Mouse (Mus musculus): ENCODE results near the gene Ddx43. TPM values are rescaled to one million over a fixed set of nuclear protein-coding genes. Genes with fewer than 3 reads are reported as not detected.
"Not testable (repeated sequence)": the region's sequence is repeated elsewhere in the genome, so short reads cannot be mapped to it uniquely, and the experiment has no call there.

Ddx43 gene
- polyA plus RNA-seq, 1 experiment from 2014 or later: 0.53 TPM

DNA sequence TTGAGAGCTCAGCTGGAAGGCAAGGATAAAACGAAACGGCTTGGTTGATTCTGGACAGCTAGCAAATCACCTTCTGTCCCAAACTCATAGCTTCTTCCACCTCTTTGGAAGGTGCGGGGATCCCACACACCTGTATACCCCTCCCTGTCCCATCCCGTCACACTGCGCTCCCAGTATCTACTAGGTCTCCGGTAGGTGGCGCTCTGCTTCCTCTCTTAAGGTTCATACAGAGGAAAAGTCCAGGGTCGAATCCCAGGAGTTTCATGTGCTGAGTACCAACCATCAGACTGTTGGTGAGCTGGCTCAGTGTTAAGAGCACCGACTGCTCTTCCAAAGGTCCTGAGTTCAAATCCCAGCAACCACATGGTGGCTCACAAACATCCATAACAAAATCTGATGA lies 37.5 kb upstream of the Ddx43 start:
- H3K4me2 ChIP-seq (ENCODE audit: low read length): no peak overlapping the region
- WGBS: 15% methylated on average over 9 of the region's 9 CpGs

DNA sequence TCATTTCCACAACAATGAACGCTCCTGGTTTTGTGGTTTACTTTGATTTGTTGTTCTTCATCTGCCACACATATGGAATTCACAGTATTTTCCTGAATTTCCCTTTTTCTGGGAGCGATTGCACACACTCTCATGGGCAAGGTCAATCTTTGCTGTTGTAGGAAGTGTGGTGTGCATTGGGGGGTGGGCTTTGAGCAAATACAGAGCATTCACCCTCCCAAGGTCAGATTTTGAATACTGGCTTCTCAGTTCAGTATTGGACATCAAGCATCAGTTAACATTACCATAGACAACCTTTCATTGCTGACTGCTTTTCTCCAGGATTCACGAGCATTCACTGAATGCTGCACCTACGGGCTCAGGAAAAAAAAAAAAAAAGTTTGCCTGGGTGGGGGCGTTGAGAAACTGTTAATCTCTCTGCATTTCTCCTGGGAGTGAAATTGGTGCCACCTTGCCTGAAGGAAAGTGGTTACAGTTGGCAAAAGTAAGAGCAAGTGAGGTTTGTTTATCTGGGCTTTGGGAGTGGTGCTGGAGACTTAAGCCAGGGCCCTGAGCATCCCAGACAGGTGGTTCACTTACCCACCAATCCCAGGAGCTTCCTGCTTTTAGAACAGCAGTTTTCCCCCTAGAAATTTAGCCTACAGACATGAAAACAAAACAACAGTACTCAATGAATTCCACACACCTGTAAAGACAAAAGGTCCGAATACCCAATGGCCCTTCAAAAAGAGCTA lies 35.7 kb upstream of the Ddx43 start:
- Histone ChIP-seq H3K4me1 (ENCODE audit: control insufficient read depth, insufficient read depth, low read length) (no peaks in the 10 kb centered on the region), H3K27ac (replicated peaks; ENCODE audit: low read depth, low read length) (no peak overlapping the region), H3K4me2 (ENCODE audit: low read length) (no peak overlapping the region), H3K36me3 (ENCODE audit: control insufficient read depth, insufficient read depth, low read length) (no peaks in the 10 kb centered on the region), H3K9ac (replicated peaks; ENCODE audit: low read length) (no peak overlapping the region), H3K9me3 (ENCODE audit: control insufficient read depth, low read length) (no peaks in the 10 kb centered on the region; the same call in 1 of the 2 replicates), H3K27me3 (ENCODE audit: control insufficient read depth, insufficient read depth, low read length) (no peaks in the 10 kb centered on the region), H3K4me3 (replicated peaks; ENCODE audit: low read depth, low read length) (no peak overlapping the region)
- ATAC-seq (ENCODE audit: low FRiP score, low TSS enrichment) (no peak), DNase-seq (no peak)
- WGBS: 80% methylated on average over 6 of the region's 6 CpGs

More for the DNA sequence above, 37.5 kb upstream of the Ddx43 start:
- Histone ChIP-seq H3K36me3 (ENCODE audit: control insufficient read depth, insufficient read depth, low read length) (no peaks in the 10 kb centered on the region), H3K9me3 (ENCODE audit: control insufficient read depth, low read length) (no peaks in the 10 kb centered on the region), H3K27me3 (ENCODE audit: control insufficient read depth, insufficient read depth, low read length) (no peaks in the 10 kb centered on the region), H3K9ac (replicated peaks; ENCODE audit: low read length) (no peak overlapping the region), H3K4me1 (ENCODE audit: control insufficient read depth, insufficient read depth, low read length) (no peaks in the 10 kb centered on the region), H3K27ac (replicated peaks; ENCODE audit: low read depth, low read length) (no peak overlapping the region), H3K4me3 (replicated peaks; ENCODE audit: low read depth, low read length) (no peak overlapping the region)
- DNase-seq (peak; percentile 81), ATAC-seq (ENCODE audit: low FRiP score, low TSS enrichment) (0 out of 2 replicates have a peak, but pooled peaks have one; percentile 43)

DNA sequence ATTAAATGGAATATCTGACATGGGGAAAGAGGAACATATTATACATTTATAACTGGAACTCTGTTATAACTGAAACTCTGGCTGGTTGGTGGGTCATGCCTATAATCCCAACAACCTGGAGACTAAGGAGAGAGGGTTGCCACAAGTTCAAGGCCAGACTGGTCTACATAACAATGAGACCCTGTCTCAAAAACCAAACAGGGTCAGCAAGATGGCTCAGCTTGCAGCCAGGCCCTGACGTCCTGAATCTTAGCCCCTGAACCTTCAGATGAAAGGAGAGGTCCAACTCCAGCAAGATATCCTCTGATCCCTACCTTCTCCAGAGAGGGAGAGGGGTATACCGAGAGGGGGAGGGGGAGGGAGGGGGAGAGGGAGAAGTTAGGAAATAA lies 35.1 kb upstream of the Ddx43 start:
- Histone ChIP-seq H3K4me3 (replicated peaks; ENCODE audit: low read depth, low read length) (no peak overlapping the region), H3K4me2 (ENCODE audit: low read length) (no peak overlapping the region), H3K27ac (replicated peaks; ENCODE audit: low read depth, low read length) (no peak overlapping the region), H3K27me3 (ENCODE audit: control insufficient read depth, insufficient read depth, low read length) (no peaks in the 10 kb centered on the region), H3K9ac (replicated peaks; ENCODE audit: low read length) (no peak overlapping the region), H3K4me1 (ENCODE audit: control insufficient read depth, insufficient read depth, low read length) (no peaks in the 10 kb centered on the region), H3K36me3 (ENCODE audit: control insufficient read depth, insufficient read depth, low read length) (no peaks in the 10 kb centered on the region), H3K9me3 (ENCODE audit: control insufficient read depth, low read length) (no peaks in the 10 kb centered on the region; the same call in 1 of the 2 replicates)
- 47% methylated on average over 2 of the region's 2 CpGs for WGBS
- DNase-seq (no peak), ATAC-seq (ENCODE audit: low FRiP score, low TSS enrichment) (no peak)

DNA sequence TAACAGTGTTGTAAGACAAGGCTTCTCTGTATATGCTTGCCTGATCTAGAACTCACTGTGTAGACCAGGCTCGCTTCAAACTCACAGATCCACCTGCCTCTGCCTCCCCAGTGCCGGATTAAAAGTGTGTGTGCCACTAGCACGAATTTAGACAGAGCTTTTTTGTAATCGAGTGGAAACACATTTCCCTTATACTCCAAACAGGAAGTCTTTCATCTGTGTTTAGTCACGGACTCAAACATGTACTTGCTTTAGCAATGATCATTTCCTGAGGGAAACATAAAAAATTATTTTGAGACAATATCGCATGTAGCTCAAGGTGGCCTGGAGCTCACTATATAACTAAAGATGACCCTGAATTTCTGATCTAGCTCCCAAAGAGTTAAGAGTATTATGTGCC lies 32.2 kb upstream of the Ddx43 start:
- DNase-seq: no peak
- no peak overlapping the region for H3K4me3 ChIP-seq (replicated peaks; ENCODE audit: low read depth, low read length)
- no peaks in the 10 kb centered on the region for H3K4me1 ChIP-seq (ENCODE audit: control insufficient read depth, insufficient read depth, low read length)
- H3K36me3 ChIP-seq (ENCODE audit: control insufficient read depth, insufficient read depth, low read length): no peaks in the 10 kb centered on the region
- ATAC-seq (ENCODE audit: low FRiP score, low TSS enrichment): no peak
- no peak overlapping the region for H3K4me2 ChIP-seq (ENCODE audit: low read length)
- H3K9ac ChIP-seq (replicated peaks; ENCODE audit: low read length): no peak overlapping the region
- H3K9me3 ChIP-seq (ENCODE audit: control insufficient read depth, low read length): no peaks in the 10 kb centered on the region; the same call in 1 of the 2 replicates
- 81% methylated on average over 6 of the region's 6 CpGs for WGBS
- H3K27me3 ChIP-seq (ENCODE audit: control insufficient read depth, insufficient read depth, low read length): no peaks in the 10 kb centered on the region
- H3K27ac ChIP-seq (replicated peaks; ENCODE audit: low read depth, low read length): no peak overlapping the region

DNA sequence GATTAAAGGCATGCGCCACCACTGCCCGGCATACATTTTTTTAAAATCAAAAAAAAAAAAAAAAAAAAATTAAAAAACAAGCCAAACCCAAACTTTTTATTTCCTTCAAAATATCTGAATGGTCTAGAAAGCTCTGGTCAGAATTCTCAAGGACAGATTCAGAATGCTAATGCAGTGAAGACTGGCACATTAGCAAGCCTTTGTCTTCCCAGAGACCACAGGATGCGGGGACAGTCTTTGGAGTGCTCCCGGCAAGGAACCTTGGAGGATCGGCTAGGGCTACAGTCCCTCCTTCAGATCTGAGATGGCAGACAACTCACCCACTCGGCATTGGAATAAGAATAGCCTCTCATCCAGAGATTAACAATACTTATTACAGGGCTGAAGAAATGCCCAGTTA lies 30.9 kb upstream of the Ddx43 start:
- Histone ChIP-seq H3K9ac (replicated peaks; ENCODE audit: low read length) (no peak overlapping the region), H3K27ac (replicated peaks; ENCODE audit: low read depth, low read length) (no peak overlapping the region), H3K4me2 (ENCODE audit: low read length) (no peak overlapping the region), H3K4me3 (replicated peaks; ENCODE audit: low read depth, low read length) (no peak overlapping the region), H3K36me3 (ENCODE audit: control insufficient read depth, insufficient read depth, low read length) (no peaks in the 10 kb centered on the region), H3K27me3 (ENCODE audit: control insufficient read depth, insufficient read depth, low read length) (no peaks in the 10 kb centered on the region), H3K9me3 (ENCODE audit: control insufficient read depth, low read length) (no peaks in the 10 kb centered on the region; the same call in 1 of the 2 replicates), H3K4me1 (ENCODE audit: control insufficient read depth, insufficient read depth, low read length) (no peaks in the 10 kb centered on the region)
- 87% methylated on average over 6 of the region's 6 CpGs for WGBS
- no peak for DNase-seq
- no peak for ATAC-seq (ENCODE audit: low FRiP score, low TSS enrichment)

DNA sequence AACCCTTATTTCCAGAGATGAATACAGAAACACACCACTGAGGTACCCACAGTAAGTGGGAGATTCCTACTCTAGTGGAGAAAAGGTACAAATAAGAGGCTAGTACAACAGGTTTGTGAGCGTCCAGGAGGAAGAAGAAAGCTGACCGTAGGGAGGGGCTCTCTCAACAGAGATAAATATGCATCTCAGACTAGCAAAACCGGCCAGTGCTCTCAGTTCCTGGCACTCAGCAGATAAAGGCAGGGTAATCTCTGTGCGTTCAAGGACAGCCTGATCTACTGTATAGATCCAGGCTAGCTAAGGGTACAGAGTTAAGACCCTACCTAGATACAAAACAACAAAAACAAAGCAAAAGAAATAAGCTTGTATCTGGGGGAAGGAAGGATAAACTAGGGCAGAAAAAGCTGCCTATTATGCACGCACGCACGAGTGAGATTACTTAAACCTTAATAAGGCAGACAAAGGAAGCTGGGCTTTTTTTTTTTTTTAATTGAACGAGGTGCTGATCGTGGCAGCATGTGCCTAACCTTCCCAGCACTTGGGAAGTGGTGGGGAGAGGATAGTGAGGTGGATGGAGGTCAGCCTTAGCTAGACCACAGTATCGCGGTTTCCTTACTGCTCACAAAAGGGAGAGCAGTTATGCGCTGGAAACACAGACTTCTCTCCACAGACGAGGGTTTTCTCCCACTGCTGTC lies 29.6 kb upstream of the Ddx43 start:
- WGBS: 75% methylated on average over 13 of the region's 13 CpGs
- Histone ChIP-seq H3K4me2 (ENCODE audit: low read length) (no peak overlapping the region), H3K36me3 (ENCODE audit: control insufficient read depth, insufficient read depth, low read length) (no peaks in the 10 kb centered on the region), H3K9ac (replicated peaks; ENCODE audit: low read length) (no peak overlapping the region), H3K27ac (replicated peaks; ENCODE audit: low read depth, low read length) (no peak overlapping the region), H3K4me1 (ENCODE audit: control insufficient read depth, insufficient read depth, low read length) (no peaks in the 10 kb centered on the region), H3K9me3 (ENCODE audit: control insufficient read depth, low read length) (no peaks in the 10 kb centered on the region; the same call in 1 of the 2 replicates), H3K4me3 (replicated peaks; ENCODE audit: low read depth, low read length) (no peak overlapping the region), H3K27me3 (ENCODE audit: control insufficient read depth, insufficient read depth, low read length) (no peaks in the 10 kb centered on the region)
- ATAC-seq (ENCODE audit: low FRiP score, low TSS enrichment): no peak
- no peak for DNase-seq

DNA sequence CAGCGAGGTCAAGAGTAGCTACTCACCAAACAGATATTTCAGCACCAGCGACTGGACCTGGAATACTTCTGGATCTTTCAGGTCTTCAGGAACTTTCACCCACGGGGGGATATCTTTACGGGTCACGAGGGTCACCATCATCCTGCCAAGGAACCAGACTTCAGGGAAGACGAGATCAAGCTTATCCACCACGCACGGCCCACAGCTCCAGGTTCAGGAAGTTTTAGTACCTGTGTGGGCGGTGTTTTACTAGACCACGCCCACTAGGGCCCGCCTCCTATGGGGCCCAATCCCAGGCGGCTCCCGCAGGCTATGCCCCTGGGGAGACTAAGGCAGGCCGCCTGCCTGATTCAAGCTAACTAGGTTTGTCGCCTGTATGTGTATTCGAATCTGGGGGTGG lies 27.6 kb upstream of the Ddx43 start, which contains the start of gene Dppa5a:
Dppa5a (minus strand) TSS at position 219 of the 400 bp plus-strand sequence.
- H3K27ac ChIP-seq (replicated peaks; ENCODE audit: low read depth, low read length); H3K4me3 ChIP-seq (replicated peaks; ENCODE audit: low read depth, low read length); H3K27me3 ChIP-seq (ENCODE audit: control insufficient read depth, insufficient read depth, low read length); H3K9ac ChIP-seq (replicated peaks; ENCODE audit: low read length); H3K4me2 ChIP-seq (ENCODE audit: low read length); H3K36me3 ChIP-seq (ENCODE audit: control insufficient read depth, insufficient read depth, low read length); H3K9me3 ChIP-seq (ENCODE audit: control insufficient read depth, low read length); H3K4me1 ChIP-seq (ENCODE audit: control insufficient read depth, insufficient read depth, low read length); DNase-seq: not testable (repeated sequence)
- 94% methylated on average over 16 of the region's 16 CpGs for WGBS
- 0 out of 2 replicates have a peak, but pooled peaks have one; percentile 27 for ATAC-seq (ENCODE audit: low FRiP score, low TSS enrichment)

DNA sequence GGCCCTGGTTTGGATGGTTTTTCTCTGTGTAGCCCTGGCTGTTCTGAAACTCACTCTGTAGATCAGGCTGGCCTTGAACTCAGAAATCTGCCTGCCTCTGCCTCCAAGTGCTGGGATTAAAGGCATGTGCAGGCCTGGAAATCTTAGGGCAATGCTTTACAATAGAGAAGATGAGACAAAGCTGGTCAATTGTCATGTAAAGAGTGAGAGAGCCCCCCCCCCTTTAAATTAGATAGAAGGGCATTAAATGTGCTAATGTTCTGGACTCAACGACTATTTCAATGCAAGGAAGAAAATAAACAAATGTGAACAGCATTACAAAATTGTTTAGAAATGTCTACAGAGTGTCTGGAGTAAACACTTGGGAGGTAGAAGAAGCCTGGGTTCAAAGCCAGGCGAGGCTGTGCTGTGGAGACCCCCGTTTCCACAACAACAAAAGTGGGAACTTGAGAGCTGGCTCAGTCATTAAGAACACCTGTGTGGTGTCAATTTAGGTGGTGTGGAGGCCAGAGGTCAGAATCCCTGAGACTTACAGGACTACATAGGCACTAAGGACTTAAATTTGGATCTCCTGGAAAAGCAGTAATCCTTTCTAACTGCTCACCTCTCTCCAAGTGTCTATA lies 26.8 kb upstream of the Ddx43 start:
- Histone ChIP-seq H3K4me1 (ENCODE audit: control insufficient read depth, insufficient read depth, low read length) (no peaks in the 10 kb centered on the region), H3K27me3 (ENCODE audit: control insufficient read depth, insufficient read depth, low read length) (no peaks in the 10 kb centered on the region), H3K9me3 (ENCODE audit: control insufficient read depth, low read length) (no peaks in the 10 kb centered on the region; the same call in 1 of the 2 replicates), H3K4me3 (replicated peaks; ENCODE audit: low read depth, low read length) (no peak overlapping the region), H3K36me3 (ENCODE audit: control insufficient read depth, insufficient read depth, low read length) (no peaks in the 10 kb centered on the region), H3K27ac (replicated peaks; ENCODE audit: low read depth, low read length) (no peak overlapping the region), H3K4me2 (ENCODE audit: low read length) (no peak overlapping the region), H3K9ac (replicated peaks; ENCODE audit: low read length) (no peak overlapping the region)
- ATAC-seq (ENCODE audit: low FRiP score, low TSS enrichment) (no peak), DNase-seq (no peak)
- WGBS: 82% methylated on average over 3 of the region's 3 CpGs

Data from midbrain, embryonic 14.5 days (tissue).